Mouse (Mus musculus): ENCODE results near the gene Rybp. TPM values are rescaled to one million over a fixed set of nuclear protein-coding genes. Genes with fewer than 3 reads are reported as not detected.
A peak's percentile ranks its signal among the peaks of the same experiment; 100 is the strongest.

The Rybp gene
- 10 to 100 TPM; 16.7 to 17.6 TPM for total RNA-seq (2021)
- long read RNA-seq, experiment 1, partial matches to known transcripts: 0 of 1 reads
- long read RNA-seq, experiment 1, other reads (novel, unspliced or antisense): 1 of 1 reads
- long read RNA-seq, experiment 2: 0 reads

- intact Hi-C loops (cut with DNase I): loop anchor here (5.0 to 10.0 kb wide), 4 partner anchors 125 to 483 kb away; no protein-coding TSS in a partner anchor
- peak; percentile 95 to 97 for DNase-seq
These were observed at the start of gene Rybp for GRCm38 (mm10) chr6:100287334-100288015. Gene Rybp, minus strand, starts transcription at chr6:100287485.

- DNase-seq: peak; percentile 31 to 43
These were observed 49.4 kb upstream of the Rybp start for GRCm38 (mm10) chr6:100336591-100337148.

GRCm38 (mm10) chr6:100335506-100336144 lies 48.3 kb upstream of the Rybp start:
- no peak for DNase-seq
- intact Hi-C loops (cut with DNase I): no loop called here

More at GRCm38 (mm10) chr6:100336591-100337148, 49.4 kb upstream of the Rybp start:
- intact Hi-C loops (cut with DNase I): no loop called here

- intact Hi-C loops (cut with DNase I): no loop called here
- DNase-seq: no peak
These were observed 46.5 kb upstream of the Rybp start for GRCm38 (mm10) chr6:100333745-100334144.

- no peak for DNase-seq
- intact Hi-C loops (cut with DNase I): no loop called here
These were observed 45.2 kb upstream of the Rybp start for GRCm38 (mm10) chr6:100332479-100332878.

- intact Hi-C loops (cut with DNase I): no loop called here
- no peak for DNase-seq
These were observed 44.3 kb upstream of the Rybp start for GRCm38 (mm10) chr6:100331582-100331981.

GRCm38 (mm10) chr6:100331055-100331454 lies 43.8 kb upstream of the Rybp start:
- intact Hi-C loops (cut with DNase I): no loop called here
- DNase-seq: no peak

GRCm38 (mm10) chr6:100329542-100329941 lies 42.3 kb upstream of the Rybp start:
- intact Hi-C loops (cut with DNase I): no loop called here
- DNase-seq: no peak

- intact Hi-C loops (cut with DNase I): no loop called here
- peak; percentile 82 to 87 for DNase-seq
These were observed 39.8 kb upstream of the Rybp start for GRCm38 (mm10) chr6:100327050-100327449.

- DNase-seq: peak; percentile 9 to 30
These were observed 36.6 kb upstream of the Rybp start for GRCm38 (mm10) chr6:100323756-100324430.

GRCm38 (mm10) chr6:100322561-100322960 lies 35.3 kb upstream of the Rybp start:
- DNase-seq: no peak
- intact Hi-C loops (cut with DNase I): no loop called here

More at GRCm38 (mm10) chr6:100323756-100324430, 36.6 kb upstream of the Rybp start:
- intact Hi-C loops (cut with DNase I): loop anchor here (2.0 kb wide), 1 partner anchor 51 kb away; no protein-coding TSS in a partner anchor

GRCm38 (mm10) chr6:100322145-100322544 lies 34.9 kb upstream of the Rybp start:
- DNase-seq: no peak
- intact Hi-C loops (cut with DNase I): no loop called here

- intact Hi-C loops (cut with DNase I): no loop called here
- no peak for DNase-seq
These were observed 26.9 kb upstream of the Rybp start for GRCm38 (mm10) chr6:100314201-100314600.

GRCm38 (mm10) chr6:100311167-100311566 lies 23.9 kb upstream of the Rybp start:
- no peak for DNase-seq
- intact Hi-C loops (cut with DNase I): no loop called here

- intact Hi-C loops (cut with DNase I): no loop called here
- no peak for DNase-seq
These were observed 17.5 kb upstream of the Rybp start for GRCm38 (mm10) chr6:100304831-100305230.

- intact Hi-C loops (cut with DNase I): no loop called here
- peak; percentile 7 to 22 for DNase-seq
These were observed 14.3 kb upstream of the Rybp start for GRCm38 (mm10) chr6:100301410-100302108.

GRCm38 (mm10) chr6:100300831-100301230 lies 13.5 kb upstream of the Rybp start:
- DNase-seq: no peak
- intact Hi-C loops (cut with DNase I): no loop called here

GRCm38 (mm10) chr6:100298945-100299344 lies 11.7 kb upstream of the Rybp start:
- intact Hi-C loops (cut with DNase I): no loop called here
- DNase-seq: peak; percentile 42 to 58

GRCm38 (mm10) chr6:100297536-100297935 lies 10.3 kb upstream of the Rybp start:
- intact Hi-C loops (cut with DNase I): no loop called here

GRCm38 (mm10) chr6:100292411-100292810 lies 5.1 kb upstream of the Rybp start:
- DNase-seq: no peak
- intact Hi-C loops (cut with DNase I): no loop called here

More at GRCm38 (mm10) chr6:100297536-100297935, 10.3 kb upstream of the Rybp start:
- no peak for DNase-seq

Measured in heart, postnatal 14 days (tissue).